Mouse (Mus musculus) MEL (cell line): ENCODE data around the gene Cmtm6.

Experiments
- CTCF ChIP-seq, 3 experiments: IDR thresholded peaks in 2 of 3; conservative IDR thresholded peaks in 1 of 3; 2 replicates each; pipeline ENCODE4 v1.5.1; 2011 to 2012; ENCODE audit warnings: low read length in 3 of 3, low read depth in 2 of 3, mild to moderate bottlenecking in 2 of 3, improper control_type of control experiment in 1 of 3, inconsistent platforms in 1 of 3, mixed read lengths in 1 of 3, moderate library complexity in 1 of 3; ENCODE audit not compliant: control insufficient read depth in 1 of 3, insufficient read depth in 1 of 3, poor library complexity in 1 of 3, severe bottlenecking in 1 of 3
- JUND ChIP-seq: IDR thresholded peaks from 2 replicates; pipeline ENCODE4 v1.6.1; 2011; ENCODE audit warnings: low read depth, mild to moderate bottlenecking, improper control_type of control experiment, low read length

DNA sequence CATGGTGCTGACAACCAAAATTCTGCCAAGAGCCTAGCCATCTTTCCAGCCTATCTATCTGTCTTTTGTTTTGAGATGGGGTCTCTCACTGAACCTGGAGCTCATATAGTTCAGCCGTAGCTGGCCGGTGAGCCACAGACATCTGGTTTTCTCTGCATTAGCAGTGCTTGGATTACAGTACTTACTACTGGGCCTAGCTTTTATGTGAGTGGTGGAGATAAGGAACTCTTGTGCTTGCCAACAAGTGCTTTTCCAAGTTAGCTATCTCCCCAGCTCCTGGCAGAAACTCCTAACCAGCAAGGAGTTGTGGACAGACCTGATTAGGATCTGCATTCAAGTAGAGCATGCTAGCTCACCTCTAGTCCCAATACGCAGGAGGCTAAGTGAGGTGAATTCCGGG, 23.1 kb upstream of the Cmtm6 start:
- no peak for TF ChIP-seq JUND
- no peak for TF ChIP-seq CTCF (IDR thresholded peaks at IDR 0.05 in 2 of 3, conservative IDR thresholded peaks at IDR 0.05 in 1 of 3; ENCODE audit: control insufficient read depth in 1 of 3, insufficient read depth in 1 of 3, low read depth in 2 of 3, low read length in 3 of 3, poor library complexity in 1 of 3, severe bottlenecking in 1 of 3)
